Mouse (Mus musculus): ENCODE measurements around the gene Chd9.
"Not testable (repeated sequence)": the region's sequence is repeated elsewhere in the genome, so short reads cannot be mapped to it uniquely, and the experiment has no call there.

The Chd9 gene

GRCm38 (mm10) chr8:90871375-90872080 is 43.4 kb downstream of the Chd9 start:
- peak; percentile 56 for DNase-seq (ENCODE audit: low spot score)

DNA sequence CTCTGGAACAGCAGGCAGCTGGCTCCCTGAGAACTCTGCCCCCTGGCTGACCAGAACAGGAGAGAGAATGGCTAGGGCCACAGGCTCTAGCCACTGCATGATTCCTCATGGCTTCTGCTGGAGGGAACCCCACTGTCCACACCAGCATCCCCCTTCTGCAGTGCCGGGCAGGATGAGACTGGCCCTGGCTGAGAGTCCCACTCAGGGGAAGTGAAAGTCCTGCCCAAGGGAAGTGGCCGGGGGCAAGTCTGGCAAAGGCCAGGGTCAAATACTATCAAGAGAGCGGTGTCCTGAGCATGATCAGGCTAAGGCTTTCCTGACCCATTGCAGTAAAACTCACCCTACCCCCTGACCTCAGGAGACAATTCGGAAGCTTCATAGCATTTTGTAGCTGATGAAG is 44.9 kb downstream of the Chd9 start:
- no peak for DNase-seq (ENCODE audit: low spot score)

DNA sequence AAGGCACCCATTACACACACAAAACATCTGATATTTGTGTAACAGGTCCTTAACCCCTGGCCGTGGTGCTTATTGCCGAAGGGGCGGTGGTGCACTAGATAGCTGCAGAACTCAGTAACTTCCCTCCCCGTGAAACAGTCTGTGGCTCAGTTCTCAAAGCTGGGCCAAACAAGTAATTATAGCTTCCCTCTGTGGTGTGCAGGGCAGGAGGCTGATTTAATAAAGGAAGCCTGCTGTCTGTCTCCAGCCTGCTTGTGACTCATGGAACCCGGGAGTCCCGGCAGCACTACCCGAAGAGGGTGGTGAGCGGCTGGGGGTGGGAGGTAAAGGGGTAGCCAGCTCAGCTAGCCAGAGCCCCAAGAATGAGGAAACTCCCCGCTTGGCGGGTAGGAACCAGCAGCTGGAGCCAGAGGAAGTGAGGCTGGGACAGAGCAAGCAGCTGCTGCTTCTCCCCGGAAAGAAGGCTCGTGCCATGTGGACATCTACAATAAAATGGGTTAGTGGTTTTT is 48.1 kb downstream of the Chd9 start:
- DNase-seq (ENCODE audit: low spot score) = peak; percentile 83

DNA sequence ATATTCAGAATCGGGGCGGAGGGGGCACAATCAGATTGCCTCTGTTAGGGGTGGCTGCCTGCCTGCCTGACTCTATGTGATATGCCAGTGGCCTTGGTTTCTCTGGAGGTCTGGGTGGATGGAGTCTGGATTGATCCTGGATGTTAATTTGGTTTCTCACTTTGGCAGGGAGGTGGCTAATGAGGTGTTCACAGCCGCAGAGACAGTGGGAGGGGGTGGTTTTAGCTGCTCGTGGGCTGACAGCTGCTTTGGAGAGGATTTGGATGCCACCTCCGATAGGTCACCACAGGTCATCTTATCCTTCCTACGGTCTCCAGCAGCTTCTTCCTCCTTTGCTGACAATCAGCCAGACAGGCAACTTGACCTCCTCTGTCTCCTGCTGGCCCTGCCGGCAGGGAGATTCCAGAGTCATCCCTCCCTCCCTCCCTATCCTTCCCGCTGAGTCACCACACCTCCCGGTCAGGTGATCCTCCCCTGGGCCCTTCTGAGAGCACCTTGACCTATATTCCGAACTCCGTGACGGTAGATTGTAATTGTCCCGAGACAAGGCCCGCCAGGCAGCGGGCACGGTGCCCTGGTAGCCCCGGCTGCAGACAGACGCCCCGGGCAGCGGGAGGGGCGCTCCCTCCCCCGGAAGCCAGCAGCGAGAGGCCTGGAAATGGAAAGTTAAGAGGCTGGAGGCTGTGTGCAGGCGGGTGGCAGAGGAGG is 48.7 kb downstream of the Chd9 start:
- peak; percentile 81 for DNase-seq (ENCODE audit: low spot score)

- no peak for DNase-seq (ENCODE audit: low spot score)
Observed at GRCm38 (mm10) chr8:90877430-90877975, 49.4 kb downstream of the Chd9 start.

GRCm38 (mm10) chr8:90878551-90878950 is 50.4 kb downstream of the Chd9 start:
- DNase-seq (ENCODE audit: low spot score) = no peak

GRCm38 (mm10) chr8:90880041-90880440 is 51.9 kb downstream of the Chd9 start:
- no peak for DNase-seq (ENCODE audit: low spot score)

- DNase-seq (ENCODE audit: low spot score) = no peak
Observed at GRCm38 (mm10) chr8:90881181-90881580, 53.0 kb downstream of the Chd9 start.

DNA sequence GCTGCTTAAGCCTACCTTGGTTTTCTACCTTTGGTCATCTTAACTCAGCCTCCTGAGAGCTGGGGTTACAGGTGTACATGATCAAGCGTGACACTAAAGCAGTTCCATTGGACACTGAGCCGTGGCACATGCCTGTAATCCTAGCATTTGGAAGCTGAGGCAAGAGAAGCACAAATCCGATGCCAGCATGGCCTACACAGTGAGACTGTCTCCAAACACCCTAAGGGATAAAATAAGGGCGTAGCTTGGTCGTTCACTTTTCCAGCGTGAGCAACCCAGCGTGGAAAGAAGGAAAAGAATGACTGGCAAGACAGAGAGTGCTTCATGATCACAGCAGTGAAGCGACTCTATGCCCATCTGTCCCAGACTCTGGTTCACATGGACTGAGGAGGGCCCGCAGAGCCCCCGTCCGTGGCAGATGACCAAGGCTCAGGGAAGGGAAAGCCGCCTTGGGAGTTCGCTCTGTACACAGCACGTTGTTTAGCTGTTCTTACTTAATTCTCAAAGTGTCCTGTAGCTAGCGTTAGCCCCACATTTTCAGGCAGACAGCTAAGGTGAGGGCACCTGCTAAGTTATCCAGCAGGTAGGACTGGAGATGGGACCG is 54.0 kb downstream of the Chd9 start:
- no peak for DNase-seq (ENCODE audit: low spot score)

DNA sequence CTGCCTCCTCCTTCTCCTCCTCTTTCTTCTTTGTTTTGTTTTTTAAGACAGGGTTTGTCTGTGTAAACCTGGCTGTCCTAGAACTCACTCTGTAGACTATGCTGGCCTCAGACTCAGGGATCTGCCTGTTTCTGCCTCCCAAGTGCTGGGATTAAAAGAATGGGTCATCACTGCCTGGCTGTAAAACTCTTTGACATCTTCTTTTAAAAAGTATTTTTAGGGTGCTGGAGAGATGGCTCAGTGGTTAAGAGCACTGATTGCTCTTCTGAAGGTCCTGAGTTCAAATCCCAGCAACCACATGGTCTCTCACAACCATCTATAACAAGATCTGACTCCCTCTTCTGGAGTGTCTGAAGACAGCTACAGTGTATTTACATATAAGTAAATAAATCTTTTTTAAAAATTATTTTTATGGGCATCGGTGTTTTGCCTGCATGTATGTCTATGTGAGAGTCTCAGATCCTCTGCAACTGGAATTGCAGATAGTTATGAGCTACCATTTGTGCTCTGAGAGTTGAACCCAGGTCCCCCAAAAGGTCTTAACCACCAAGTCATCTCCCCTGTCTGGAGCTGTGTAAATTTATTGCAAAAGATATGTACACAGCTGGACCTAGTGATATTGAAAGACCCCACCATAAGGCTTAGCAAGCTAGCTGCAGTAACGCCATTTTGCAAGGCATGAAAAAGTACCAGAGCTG is 57.7 kb downstream of the Chd9 start:
- no peak for DNase-seq (ENCODE audit: low spot score)

DNA sequence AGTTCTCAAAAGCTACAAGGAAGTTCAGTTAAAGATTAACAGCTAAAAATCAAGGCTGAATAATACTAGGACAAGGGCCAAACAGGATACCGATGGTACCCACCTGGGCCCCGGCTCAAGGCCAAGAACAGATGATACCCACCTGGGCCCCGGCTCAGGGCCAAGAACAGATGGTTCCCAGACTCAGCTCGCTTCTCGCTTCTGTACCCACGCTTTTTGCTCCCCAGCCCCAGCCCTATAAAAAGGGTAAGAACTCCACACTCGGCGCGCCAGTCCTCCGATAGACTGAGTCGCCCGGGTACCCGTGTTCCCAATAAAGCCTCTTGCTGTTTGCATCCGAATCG is 58.2 kb downstream of the Chd9 start:
- DNase-seq (ENCODE audit: low spot score) = not testable (repeated sequence)

GRCm38 (mm10) chr8:90887328-90887727 is 59.2 kb downstream of the Chd9 start:
- DNase-seq (ENCODE audit: low spot score) = not testable (repeated sequence)

GRCm38 (mm10) chr8:90891872-90892578 is 63.9 kb downstream of the Chd9 start:
- no peak for DNase-seq (ENCODE audit: low spot score)

GRCm38 (mm10) chr8:90892579-90892919 is 64.4 kb downstream of the Chd9 start:
- peak; percentile 47 for DNase-seq (ENCODE audit: low spot score)

- no peak for DNase-seq (ENCODE audit: low spot score)
Observed at GRCm38 (mm10) chr8:90894231-90894914, 66.2 kb downstream of the Chd9 start.

DNA sequence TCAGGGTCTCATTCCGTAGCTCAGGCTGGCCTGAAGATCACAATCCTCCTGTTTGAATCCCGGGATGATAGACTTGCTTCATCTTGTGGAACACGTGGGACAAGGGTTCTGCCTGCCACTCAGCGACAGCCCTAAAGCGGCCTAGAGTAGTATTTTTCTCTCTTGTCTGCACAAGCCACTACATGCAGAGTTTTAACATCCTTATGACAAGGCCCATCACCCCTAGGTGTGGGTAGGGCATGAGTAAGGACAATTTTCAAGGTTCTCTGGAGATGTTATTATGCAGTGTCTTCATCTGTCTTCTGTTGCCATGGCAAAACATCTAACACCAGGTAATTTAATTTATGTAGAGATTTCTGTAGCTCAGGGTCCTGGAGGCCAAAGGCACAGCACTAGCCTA is 69.2 kb downstream of the Chd9 start:
- no peak for DNase-seq (ENCODE audit: low spot score)

DNA sequence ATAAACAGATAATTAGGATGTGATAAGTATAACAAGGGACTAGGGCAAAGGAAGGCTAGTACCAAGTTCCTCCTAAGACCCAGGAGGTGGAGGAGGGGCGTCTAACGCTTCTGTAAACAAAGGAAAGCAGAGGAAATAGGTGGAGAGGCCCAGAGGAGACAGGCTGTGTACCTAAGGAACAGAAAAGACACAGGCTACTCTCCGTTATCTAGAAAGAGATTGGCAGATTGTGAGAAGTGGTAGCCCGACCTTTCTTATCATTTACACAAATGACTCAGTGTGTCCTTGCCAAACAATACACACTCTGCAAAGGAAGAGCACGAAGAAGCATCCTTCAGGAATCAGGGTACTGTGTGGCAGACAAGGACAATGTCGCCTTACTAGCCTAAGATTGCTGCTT is 70.4 kb downstream of the Chd9 start:
- DNase-seq (ENCODE audit: low spot score) = no peak

DNA sequence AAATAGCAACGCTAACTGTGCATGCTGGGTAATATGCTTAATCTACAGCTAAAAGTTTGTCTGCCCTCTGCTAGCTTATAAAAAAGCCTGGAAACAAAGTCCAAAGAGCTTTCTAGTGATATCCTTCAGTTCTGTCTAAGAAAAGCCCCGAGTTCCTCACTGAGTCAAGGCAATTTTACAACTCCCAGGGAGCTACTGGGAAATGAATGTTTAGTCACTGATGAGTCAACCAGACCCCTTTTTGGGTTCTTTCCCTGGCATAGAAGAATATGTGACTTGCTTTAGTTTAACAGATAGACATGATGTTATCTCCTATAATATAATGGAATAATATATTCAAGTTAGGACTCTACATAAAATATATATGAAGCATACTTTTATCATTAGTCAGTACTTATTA is 73.8 kb downstream of the Chd9 start:
- no peak for DNase-seq (ENCODE audit: low spot score)

- DNase-seq (ENCODE audit: low spot score) = no peak
Observed at GRCm38 (mm10) chr8:90904171-90904706, 76.1 kb downstream of the Chd9 start.

GRCm38 (mm10) chr8:90906922-90907321 is 78.8 kb downstream of the Chd9 start:
- DNase-seq (ENCODE audit: low spot score) = no peak

- DNase-seq (ENCODE audit: low spot score) = no peak
Observed at GRCm38 (mm10) chr8:90907516-90907847, 79.3 kb downstream of the Chd9 start.

Data from urinary bladder, postnatal 14 days (tissue).